Mouse (Mus musculus): ENCODE data around the gene Uqcc1.
"Not testable (repeated sequence)": the region's sequence is repeated elsewhere in the genome, so short reads cannot be mapped to it uniquely, and the experiment has no call there.

The Uqcc1 gene

DNA sequence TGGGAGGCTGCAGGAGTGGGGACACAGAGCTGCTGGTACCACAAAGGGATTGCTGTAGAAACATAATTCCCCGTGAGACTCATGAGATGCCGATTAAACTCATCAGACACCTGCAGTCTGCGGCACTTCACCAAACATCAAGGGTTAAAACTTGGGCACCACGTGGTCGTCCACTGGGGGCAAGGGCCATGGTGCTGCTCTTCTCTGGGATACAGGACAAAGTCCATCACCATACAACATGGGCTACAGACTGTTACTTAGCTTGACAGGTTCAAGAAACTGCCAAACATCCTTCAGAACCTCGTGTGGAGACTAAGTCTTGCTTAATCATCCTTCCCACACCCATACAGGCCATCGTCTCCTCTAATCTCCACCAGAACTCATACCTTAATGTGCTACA lies 70.0 kb downstream of the Uqcc1 start:
- in situ Hi-C loops (cut with MboI), result no loop called here

DNA sequence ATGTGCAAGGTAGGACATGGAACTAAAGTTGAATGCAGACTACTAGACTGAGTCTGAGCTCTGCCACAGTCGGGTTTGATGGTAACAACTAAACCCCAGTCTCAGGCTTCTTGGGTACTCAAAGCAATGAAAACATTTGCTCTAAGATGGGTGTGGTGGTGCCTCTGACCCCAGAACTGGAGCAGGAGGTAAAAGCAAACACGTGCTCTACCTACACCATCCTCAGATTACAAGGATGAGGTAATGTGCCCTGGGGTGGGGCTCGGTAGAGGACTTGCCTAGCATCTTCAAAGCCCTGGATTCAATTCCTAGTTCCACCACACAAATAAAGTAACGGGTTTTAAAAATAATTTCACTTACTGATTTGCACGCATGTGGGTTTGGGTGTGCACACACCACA lies 77.6 kb downstream of the Uqcc1 start:
- in situ Hi-C loops (cut with MboI), result no loop called here

DNA sequence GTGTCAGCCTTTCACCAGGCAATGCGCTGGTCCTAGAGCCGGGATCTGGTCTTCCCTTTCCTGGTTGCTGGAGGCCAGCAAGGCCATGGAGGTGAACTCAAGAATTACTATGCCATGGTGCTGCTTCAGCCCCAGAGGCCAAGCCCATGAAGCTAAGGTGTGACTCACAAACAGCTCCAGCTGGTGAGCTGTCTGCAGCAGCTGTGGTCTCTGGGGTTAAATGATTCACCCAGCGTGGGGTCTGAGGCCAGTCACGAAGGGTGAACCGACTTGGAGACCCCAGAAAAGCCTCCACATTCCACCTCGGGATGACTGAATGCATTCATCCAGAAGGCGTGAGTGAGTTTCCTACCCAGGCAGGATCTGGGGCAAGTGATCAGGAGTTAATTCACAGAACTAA lies 80.0 kb downstream of the Uqcc1 start:
- in situ Hi-C loops (cut with MboI), result no loop called here

DNA sequence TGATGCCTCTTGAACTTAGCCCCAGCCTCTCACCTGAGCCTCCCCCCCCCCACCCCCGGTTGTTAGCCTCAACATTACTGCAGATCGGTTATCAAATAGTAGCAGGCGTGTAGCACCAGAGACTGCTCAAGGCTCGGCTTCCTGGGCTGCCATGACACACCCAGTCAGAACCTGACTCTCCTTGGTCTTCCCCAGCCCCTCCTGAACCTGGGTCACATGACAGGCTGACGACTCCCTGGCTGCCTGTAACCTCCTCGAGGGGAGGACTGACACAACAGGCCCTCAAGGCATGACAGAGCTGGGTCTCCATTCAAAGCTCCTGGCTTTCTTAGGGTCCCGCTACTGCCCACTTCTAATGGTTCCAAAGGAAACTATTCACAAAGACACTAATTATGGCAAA lies 80.6 kb downstream of the Uqcc1 start:
- in situ Hi-C loops (cut with MboI), result no loop called here

DNA sequence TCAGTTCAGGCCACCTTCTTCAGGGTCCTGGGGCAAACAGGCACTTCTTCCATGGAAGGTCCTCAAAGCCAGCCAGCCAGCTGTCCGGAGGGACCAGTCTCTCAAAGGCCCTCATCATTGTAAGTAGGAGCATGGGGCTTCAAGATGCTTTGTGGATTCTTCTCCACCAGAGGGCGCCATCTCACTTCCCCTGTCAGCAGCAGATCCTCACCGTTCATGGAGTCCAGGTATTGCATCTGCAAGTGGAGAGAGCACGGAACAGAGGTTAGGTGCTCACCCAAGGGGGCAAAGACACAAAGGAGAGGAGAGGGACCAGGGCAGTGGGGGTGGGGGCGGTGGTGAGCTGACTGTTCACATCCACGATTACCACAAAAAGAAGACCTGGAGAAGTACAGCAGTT lies 81.8 kb downstream of the Uqcc1 start:
- in situ Hi-C loops (cut with MboI), result no loop called here

DNA sequence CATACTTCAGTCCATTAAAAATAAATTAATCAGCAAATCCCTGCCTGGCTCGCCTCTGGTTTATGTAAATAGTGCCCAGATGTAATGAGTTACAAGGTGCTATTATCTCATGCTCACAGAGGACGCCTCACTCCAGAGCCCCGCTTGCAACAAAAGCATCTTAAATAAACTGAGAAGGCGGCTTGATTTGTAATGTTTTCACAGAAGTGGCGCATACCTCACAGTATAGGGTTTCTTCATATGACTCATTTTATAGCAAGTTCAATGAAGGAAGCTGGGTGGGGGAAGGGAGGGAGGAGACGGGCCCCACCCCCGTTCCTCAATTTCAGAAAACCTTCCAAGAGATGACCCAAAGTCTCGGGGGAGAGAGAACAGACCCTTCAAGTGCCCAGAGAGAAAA lies 83.2 kb downstream of the Uqcc1 start:
- in situ Hi-C loops (cut with MboI), result no loop called here

DNA sequence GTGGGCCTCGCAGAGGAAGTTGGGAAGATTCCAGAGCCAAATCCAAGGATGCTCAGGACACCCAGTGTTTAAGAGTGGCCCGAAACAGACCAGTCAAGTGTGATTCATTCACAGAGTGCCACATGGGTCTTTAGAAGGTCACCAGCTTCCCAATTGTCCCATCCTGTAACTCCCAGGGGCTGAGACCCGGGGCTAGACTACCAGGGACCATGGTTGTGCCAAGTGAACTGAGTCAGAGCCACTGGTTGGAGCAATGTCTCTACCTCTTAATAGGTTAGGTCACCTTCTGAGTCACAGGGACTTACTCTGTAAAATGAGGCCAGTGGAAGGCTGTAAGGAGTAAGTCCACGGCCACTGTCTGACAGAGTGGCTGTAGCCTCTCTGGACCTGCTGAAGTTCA lies 91.1 kb downstream of the Uqcc1 start:
- in situ Hi-C loops (cut with MboI), result no loop called here

DNA sequence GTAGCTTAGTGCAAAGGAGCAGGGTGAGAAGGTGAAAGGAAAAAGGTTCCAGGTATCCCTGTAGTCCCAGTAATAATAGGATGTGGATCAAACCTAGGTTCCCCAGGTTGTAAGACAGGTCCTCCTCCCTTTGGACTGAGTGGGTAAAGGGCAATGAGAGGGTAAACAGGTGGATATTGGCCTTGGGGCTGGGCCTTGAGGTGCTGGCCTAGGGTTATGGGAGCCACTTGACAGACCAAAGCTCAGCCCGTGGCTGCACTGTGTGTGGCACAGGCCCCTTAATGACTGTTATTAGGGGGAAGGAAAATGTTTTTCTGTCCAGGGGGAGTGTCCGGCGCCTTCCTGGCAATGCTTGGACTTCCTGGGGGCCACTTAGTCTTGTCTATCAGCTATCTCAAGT lies 92.1 kb downstream of the Uqcc1 start:
- in situ Hi-C loops (cut with MboI), result no loop called here

DNA sequence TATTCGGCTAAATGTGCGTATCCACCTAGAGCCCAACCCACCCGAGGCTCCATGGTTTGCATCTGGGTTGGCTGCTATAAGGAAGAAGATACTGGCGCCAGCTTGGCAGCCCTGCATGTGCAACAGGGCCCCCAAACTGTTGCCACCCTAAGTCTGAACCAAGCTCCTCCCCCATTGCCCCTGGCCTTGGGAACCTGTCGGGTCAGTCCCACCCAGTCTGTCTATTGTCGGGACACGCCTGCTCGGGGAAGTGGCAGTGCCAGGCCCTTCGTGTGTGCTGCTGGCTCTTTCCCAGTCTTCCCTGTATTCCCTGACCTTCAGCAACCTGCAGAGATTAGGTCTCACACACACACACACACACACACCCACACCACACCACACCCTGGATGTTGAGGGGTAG lies 95.4 kb downstream of the Uqcc1 start, which contains the start of gene Fam83c:
Fam83c (minus strand) TSS at position 123 of the 400 bp plus-strand sequence.
- in situ Hi-C loops (cut with MboI), result no loop called here

DNA sequence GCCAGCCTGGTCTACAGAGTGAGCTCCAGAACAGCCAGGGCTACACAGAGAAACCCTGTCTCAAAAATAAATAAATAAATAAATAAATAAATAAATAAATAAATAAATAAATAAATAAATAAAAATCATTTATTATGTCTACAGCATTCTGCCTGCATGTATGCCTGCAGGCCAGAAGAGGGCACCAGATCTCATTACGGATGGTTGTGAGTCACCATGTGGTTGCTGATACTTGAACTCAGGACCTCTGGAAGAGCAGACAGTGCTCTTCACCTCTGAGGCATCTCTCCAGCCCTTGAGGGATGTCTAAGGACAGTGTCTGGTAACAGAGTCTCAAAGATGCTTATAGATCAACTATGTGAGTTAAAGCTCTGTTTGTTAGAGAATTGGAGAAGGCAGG lies 98.0 kb downstream of the Uqcc1 start:
- in situ Hi-C loops (cut with MboI), result not testable (repeated sequence)

DNA sequence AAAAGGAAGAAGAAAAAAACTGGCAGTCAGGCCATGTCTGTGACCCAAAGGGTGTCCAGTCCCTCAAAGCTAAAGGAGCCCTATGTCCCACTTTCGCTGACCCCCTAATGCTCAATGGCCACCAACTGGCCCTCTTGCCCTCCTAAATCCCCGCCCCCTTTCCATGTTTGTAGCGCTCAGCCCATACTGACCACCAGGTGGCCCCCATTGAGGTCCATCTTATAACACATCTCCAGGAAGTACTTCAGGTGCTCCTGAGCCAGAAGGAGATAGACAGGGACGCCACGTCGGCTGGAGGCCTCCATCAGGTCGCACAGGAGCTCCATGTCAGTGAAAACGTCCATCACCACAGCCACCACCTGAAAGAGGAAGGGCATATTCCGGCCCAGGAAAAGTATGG lies 98.8 kb downstream of the Uqcc1 start:
- in situ Hi-C loops (cut with MboI), result no loop called here

DNA sequence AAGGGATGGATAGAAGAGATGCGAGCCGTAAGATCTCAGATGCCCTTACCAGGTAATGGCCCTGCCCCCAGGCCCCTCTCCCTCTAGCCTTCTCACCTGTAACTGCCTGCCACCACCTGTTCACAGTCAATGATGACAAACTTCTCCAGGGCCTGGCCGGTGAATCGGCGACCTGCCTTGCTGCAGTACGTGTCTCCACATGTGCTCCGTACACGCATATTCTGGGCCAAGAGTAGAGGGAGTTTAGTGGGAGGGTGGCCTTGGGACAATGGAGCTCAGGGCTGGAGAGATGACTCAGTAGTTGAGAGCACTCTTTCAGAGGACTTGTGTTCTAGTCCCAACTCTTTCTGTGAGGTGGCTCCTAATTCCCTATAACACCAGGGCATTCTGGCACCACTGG lies 99.3 kb downstream of the Uqcc1 start:
- in situ Hi-C loops (cut with MboI), result no loop called here

DNA sequence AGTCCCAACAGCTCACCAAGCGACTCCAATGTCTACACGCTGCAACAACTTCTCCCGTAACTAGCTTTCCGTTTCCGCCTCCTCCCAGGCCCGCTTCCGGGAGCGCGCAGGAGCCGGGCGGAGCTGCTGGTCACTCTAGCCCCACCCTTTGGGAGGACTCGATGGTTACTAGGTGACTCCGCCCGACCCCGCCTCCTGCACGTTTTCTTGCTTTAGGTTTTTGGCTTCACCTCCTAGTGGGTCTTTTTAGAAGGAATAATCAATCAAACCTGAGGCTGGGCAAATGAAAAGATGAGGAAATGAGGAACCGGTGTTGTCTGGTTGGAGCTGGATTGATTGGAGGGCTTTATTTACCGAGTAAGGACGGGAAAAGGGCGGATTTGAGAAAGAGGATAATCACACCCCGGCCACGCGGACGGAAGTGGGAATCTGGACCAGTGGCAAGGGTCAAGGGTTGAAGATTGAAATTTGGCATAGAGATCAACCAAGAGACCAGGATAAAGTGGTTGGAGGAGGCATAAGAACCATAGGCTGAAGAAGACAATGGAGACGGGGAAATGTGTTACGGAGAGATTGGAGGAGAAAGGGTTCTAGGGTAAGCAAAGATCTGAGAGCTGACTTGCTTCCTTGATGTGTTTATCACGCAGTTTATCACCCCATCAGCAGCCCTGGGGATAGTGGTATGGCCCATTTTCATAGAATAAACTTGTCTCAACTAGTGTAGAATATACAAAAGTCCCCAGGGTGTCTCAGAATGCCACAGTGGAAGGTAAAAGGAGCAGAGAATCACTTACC lies 103.3 kb downstream of the Uqcc1 start, which contains the start of gene Eif6:
Eif6 (minus strand) TSS at position 296 of the 795 bp plus-strand sequence.
- in situ Hi-C loops (cut with MboI), result no loop called here

DNA sequence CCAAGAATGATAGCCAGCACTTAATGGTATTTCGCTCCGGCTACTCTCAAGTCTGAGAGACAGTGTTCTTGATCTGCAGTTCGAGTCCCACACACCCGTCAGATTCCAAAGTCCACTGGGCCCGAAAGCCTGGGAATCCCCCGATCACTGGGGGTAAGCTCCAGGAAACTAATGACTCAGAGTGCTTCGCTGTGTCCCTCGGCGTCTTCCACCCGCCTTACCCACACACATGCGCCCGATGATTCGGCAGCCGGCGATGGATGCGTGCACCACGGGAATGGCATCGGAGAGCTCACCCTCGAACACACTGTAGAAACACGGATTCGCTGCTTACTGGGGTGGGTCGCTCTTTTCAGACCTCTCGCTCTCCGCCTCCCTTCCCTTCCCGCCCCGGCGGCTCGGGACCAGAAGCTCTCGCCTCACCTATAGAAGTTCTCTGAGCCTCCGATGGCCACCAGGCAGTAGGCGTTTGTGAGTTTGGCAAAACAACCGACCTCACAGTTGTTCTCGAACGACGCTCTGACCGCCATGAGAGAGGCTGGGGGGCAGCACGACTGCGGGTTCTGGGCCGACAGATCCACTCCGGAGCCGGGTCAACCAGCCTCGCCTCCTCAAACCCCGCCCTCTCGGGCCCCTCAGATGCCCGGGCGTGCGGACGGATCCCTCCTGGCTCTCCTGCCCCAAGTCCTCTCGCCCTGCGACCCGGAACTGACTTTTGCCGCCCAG lies 104.0 kb downstream of the Uqcc1 start:
- in situ Hi-C loops (cut with MboI), result no loop called here

DNA sequence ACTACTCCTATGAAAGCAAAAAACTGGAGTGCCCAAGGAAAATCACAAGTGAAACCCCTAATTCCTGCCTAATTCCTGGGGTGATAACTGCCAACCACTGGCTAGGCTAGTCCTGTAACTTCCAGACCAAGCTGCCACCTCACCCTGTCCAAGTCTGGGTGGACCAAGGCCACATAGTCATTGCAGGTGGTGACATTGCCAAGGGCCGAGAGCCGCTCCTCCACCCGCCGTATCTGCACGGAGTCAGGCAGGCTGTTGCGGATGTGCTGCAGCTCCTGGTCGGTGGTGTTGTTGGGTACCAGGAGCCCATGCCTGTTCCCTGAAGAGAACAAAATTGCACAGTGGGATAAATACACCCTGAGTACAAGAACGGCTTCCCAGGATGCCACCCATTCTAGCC lies 106.4 kb downstream of the Uqcc1 start:
- in situ Hi-C loops (cut with MboI), result no loop called here

DNA sequence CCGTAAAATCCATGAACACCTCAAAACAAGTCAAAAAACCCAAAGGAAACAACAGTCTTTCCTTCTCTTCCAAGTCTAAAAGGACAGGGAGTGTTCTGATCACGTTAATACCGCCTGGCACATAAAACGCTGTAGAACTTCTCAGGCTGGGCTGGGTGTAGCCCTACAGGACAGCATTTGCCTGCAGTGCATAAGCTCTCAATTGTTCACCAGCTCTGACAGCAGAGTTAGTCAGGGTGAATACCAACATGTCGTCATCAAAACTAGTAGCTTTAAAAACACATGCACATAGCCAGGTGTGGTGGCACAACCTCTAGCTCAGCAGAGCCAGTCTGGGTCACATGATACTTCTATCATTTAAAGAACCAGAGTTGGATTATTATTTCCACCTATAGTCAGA lies 109.3 kb downstream of the Uqcc1 start:
- in situ Hi-C loops (cut with MboI), result no loop called here

DNA sequence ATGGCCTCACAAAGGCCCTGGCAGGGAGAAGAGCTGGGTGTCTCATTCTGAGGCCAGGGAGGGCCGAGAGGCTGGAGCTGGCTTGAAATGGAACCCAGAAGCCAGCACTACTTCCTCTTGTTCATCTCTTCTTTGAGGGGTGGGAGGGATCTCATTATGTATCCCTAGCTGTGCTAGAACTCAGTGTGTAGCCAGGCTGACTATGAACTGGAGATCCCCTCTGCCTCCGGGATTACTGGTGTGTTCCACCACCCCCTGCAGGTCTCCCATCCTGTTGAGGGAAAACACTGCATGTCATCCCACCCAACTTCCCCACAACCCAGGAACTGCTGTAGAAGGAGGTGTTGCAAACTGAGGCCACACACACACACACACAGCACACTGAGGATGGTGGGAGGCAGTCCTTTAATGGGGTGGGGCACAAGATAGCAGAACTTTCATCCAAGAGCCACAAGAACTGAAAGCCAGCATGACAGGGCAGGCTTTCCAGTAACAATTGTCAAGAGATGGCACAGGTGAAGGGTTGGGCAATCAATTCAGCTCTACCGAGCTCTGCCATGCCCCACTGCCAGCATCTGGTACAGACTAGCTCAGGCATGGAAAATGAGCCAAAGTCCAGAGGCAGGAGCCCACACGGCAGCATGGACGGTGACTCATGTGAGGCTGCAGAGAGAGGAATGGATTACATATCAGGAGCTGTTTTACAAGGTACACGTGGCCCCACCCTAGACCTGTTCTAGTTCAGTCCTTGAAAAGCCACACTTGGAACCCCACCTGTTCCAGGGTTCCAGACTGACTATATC lies 110.5 kb downstream of the Uqcc1 start:
- in situ Hi-C loops (cut with MboI), result no loop called here

DNA sequence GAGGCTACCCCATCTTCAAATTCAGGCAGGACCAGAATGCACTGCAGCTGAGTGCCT lies 110.9 kb downstream of the Uqcc1 start, which contains the start of gene BC029722:
BC029722 (minus strand) TSS at position 35 of the 57 bp plus-strand sequence.
- in situ Hi-C loops (cut with MboI), result no loop called here

DNA sequence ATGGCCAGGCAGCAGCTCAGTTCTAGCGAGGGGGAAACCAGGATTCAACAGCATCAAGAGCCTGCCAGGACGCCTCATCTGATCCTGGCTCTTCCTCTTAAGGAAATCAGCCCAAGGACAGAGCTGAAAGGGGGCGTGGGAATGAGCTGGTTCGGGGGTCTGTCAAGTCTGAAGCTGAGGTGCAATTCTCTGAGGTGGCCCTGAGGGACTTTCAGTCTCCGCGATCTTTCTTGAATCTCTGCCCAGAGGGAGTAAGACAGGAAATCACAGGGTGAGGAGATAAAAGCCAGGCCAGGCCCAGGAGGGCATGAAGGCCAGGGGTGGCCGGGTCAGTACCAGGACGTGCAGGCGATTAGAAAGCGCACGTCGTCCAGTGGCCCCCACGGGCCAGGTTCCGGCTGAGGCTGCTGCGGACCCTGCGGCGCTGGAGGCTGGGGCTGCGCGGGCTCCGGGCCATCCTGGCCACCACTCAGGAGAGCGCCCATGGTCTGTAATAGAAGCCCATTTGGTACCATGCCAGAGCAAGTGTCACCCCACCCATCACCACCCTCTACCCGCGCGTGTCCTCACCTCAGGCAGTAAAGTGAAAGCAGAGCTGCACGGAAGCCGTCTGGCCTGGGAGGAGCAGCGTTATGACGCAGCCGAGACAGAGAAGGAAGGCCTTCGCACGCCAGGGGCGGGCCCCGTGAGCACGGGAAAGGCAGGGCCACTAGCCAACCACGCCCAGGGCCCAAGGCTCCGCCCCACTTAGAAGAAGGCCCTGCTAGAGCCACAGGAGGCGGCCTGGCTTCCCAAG lies 111.3 kb downstream of the Uqcc1 start:
- in situ Hi-C loops (cut with MboI), result no loop called here

DNA sequence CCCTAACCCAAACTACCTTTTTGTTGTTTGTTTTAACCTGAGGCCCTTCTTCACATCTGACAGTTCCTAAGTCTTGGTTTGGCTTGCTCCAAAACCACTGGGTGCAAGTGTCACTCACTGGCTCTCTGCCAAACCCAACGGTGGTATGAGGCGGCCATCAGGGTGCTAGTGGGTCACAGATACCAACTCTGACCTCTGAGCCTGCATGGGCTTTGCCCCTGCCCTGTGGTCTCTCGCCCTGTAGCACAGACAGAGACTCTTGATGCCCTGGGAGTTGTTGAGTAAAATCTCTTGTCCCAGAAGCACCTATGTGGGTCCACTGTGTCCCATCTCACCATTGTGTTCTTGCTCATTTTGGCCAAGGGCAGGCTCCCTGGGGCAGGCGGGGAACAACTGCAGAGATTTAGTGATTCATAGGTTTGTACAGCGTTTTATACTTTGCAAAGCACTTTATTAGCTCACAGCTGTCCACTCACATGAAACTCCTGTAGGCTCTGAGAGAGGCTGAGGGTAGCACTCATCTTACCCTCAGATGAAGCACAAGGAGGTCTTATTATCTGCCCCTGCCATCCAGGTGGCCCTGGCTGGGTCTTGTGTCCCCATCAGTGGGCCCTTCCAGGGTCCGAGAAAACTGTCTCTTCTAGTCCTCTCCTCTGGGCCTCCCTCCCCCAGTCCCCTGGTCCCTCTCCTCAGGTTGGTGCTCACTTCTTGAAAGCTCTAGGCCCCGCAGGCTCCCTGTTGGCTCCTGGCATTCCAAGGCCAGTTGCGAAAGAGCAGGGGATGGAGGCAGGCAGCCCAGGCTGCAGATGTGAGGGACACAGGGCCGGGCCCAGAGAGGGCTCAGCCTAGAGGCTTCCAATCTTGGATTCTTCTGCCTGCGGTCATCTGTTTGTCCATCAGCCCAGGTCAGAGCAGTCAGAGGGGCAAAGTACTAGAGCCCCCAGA lies 112.5 kb downstream of the Uqcc1 start:
- in situ Hi-C loops (cut with MboI), result no loop called here

DNA sequence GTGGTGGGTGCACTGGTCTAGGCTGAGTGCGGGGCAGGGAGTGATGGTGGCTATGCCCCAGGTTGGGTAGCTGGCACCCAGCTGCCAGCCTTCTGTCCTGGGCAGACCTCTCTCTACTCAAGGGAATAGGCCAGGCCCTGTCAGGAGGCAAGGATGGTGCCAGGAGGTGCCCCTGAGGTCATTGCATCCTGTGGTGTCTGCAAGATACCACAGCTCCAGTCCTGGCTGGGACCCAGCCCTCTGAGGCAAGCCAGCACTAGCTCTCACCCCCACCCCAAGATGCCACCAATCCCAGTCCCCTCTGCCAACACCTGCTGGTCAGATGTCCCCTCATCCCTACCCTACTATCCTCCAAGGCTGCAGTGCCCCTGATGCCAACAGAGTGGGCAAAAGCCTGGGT lies 113.9 kb downstream of the Uqcc1 start:
- in situ Hi-C loops (cut with MboI), result no loop called here

Data from mature B cell (primary cell).